Mouse (Mus musculus): ENCODE results near the gene Plekhg6. TPM values are rescaled to one million over a fixed set of nuclear protein-coding genes. Genes with fewer than 3 reads are reported as not detected.

Gene Plekhg6
- polyA plus RNA-seq, 1 experiment from 2014 or later: 31.4 TPM

- Histone ChIP-seq H3K9me3 (ENCODE audit: control insufficient read depth) (no peaks in the 10 kb centered on the region), H3K27me3 (replicated peaks; ENCODE audit: control insufficient read depth, insufficient read depth, low read length) (no peaks in the 10 kb centered on the region; the same call in 1 of the 2 replicates), H3K27ac (ENCODE audit: low read depth, low read length) (no peak overlapping the region), H3K4me2 (replicated peaks; ENCODE audit: low read depth) (no peak overlapping the region), H3K4me3 (ENCODE audit: low read depth, low read length) (no peak overlapping the region), H3K9ac (ENCODE audit: low read depth, low read length) (no peak overlapping the region), H3K4me1 (replicated peaks; ENCODE audit: control insufficient read depth, insufficient read depth, low read length) (peaks cover 4% of the 10 kb centered on the region), H3K36me3 (ENCODE audit: control insufficient read depth, insufficient read depth) (no peaks in the 10 kb centered on the region)
- WGBS: 63% methylated on average over 15 of the region's 15 CpGs
- no peak for ATAC-seq
- no peak for TF ChIP-seq CTCF (IDR thresholded peaks at IDR 0.05; ENCODE audit: low read depth)
Observed at GRCm38 (mm10) chr6:125318981-125319918, 61.3 kb downstream of the Plekhg6 start.

DNA sequence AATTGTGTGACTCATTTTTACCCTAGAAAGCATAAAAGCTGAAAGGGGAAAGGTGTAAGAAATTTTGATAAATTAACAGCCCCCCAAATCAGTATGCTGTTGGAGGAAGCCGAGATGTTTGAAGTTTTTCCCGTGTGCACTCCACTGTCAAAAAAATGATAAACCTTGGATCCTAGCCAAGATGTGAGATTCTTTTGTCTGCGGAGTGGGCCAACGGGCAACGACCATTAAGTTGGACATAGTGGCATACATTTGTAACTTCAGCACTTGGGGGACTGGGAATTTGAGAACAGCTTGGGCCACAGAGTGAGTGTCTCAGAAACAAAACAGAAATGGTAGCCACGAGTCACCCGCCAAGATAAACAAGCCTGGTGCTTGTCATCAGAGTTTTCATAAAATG lies 63.5 kb downstream of the Plekhg6 start:
- Histone ChIP-seq H3K4me3 (ENCODE audit: low read depth, low read length) (no peak overlapping the region), H3K9me3 (ENCODE audit: control insufficient read depth) (no peaks in the 10 kb centered on the region), H3K4me1 (replicated peaks; ENCODE audit: control insufficient read depth, insufficient read depth, low read length) (peaks cover 15% of the 10 kb centered on the region), H3K9ac (ENCODE audit: low read depth, low read length) (no peak overlapping the region), H3K27ac (ENCODE audit: low read depth, low read length) (no peak overlapping the region), H3K27me3 (replicated peaks; ENCODE audit: control insufficient read depth, insufficient read depth, low read length) (no peaks in the 10 kb centered on the region), H3K36me3 (ENCODE audit: control insufficient read depth, insufficient read depth) (peaks cover 1% of the 10 kb centered on the region), H3K4me2 (replicated peaks; ENCODE audit: low read depth) (no peak overlapping the region)
- 45% methylated on average over 7 of the region's 7 CpGs for WGBS
- no peak for ATAC-seq
- no peak for TF ChIP-seq CTCF (IDR thresholded peaks at IDR 0.05; ENCODE audit: low read depth)

DNA sequence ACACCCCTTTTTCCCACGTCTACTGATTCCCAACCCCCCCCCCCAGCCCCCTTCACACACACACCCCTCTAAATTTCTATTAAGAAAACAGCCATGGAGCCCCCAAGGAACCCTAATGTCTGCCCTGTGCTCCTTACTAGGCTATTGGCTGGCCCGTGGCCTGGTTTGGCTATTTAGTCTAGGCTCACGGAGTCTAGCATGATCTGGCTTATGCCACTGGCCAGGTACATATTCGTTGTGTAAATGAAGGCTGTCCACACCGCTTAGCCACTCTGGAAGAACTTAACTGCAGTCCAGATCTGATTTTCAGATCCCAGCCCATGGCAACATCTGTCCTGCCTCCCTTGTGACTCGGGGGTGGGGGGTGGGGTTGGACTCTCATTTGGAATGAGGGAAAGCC lies 65.8 kb downstream of the Plekhg6 start:
- no peak overlapping the region for H3K4me3 ChIP-seq (ENCODE audit: low read depth, low read length)
- no peak for TF ChIP-seq CTCF (IDR thresholded peaks at IDR 0.05; ENCODE audit: low read depth)
- H3K36me3 ChIP-seq (ENCODE audit: control insufficient read depth, insufficient read depth): peaks cover 22% of the 10 kb centered on the region
- H3K9ac ChIP-seq (ENCODE audit: low read depth, low read length): no peak overlapping the region
- H3K4me1 ChIP-seq (replicated peaks; ENCODE audit: control insufficient read depth, insufficient read depth, low read length): peaks cover 20% of the 10 kb centered on the region
- peak overlapping the region; percentile 91 for H3K4me2 ChIP-seq (replicated peaks; ENCODE audit: low read depth)
- WGBS: 77% methylated on average over 6 of the region's 6 CpGs
- H3K27ac ChIP-seq (ENCODE audit: low read depth, low read length): no peak overlapping the region
- no peak for ATAC-seq
- H3K27me3 ChIP-seq (replicated peaks; ENCODE audit: control insufficient read depth, insufficient read depth, low read length): no peaks in the 10 kb centered on the region
- H3K9me3 ChIP-seq (ENCODE audit: control insufficient read depth): no peaks in the 10 kb centered on the region

DNA sequence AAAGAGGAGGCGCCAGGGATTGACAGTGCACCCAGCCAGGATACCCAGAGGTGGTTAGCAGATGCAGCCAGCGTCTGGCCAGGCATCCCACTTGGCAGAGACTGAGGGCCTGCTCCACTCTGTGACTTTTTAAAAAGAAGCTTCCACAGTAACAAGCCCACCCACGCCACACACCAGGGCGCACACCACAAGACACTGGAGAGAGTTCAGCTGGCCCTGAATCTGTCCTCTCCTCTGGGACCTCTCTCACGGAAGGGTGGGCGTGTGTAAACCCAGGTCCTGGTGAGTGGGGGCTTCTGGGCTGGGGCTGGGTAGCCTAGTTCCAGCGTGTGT lies 66.4 kb downstream of the Plekhg6 start:
- Histone ChIP-seq H3K9me3 (ENCODE audit: control insufficient read depth) (no peaks in the 10 kb centered on the region), H3K4me2 (replicated peaks; ENCODE audit: low read depth) (peak overlapping the region; percentile 91), H3K4me3 (ENCODE audit: low read depth, low read length) (peak overlapping the region; percentile 76), H3K9ac (ENCODE audit: low read depth, low read length) (peak overlapping the region; percentile 91), H3K27ac (ENCODE audit: low read depth, low read length) (peak overlapping the region; percentile 92), H3K27me3 (replicated peaks; ENCODE audit: control insufficient read depth, insufficient read depth, low read length) (no peaks in the 10 kb centered on the region), H3K4me1 (replicated peaks; ENCODE audit: control insufficient read depth, insufficient read depth, low read length) (peaks cover 20% of the 10 kb centered on the region), H3K36me3 (ENCODE audit: control insufficient read depth, insufficient read depth) (peaks cover 27% of the 10 kb centered on the region)
- WGBS: 54% methylated on average over 7 of the region's 7 CpGs
- TF ChIP-seq CTCF (IDR thresholded peaks at IDR 0.05; ENCODE audit: low read depth): no peak
- peak; percentile 31 for ATAC-seq

GRCm38 (mm10) chr6:125313546-125314230 lies 66.9 kb downstream of the Plekhg6 start, which contains the start of gene Ltbr:
Gene Ltbr (minus strand): TSS chr6:125313885.
- under 1% methylated on average over 44 of the region's 46 CpGs for WGBS
- TF ChIP-seq CTCF (IDR thresholded peaks at IDR 0.05; ENCODE audit: low read depth): no peak; the same call in 1 of the 2 replicates
- Histone ChIP-seq H3K27ac (ENCODE audit: low read depth, low read length) (peak within 1 kb of the TSS; percentile 92), H3K9ac (ENCODE audit: low read depth, low read length) (peak within 1 kb of the TSS; percentile 91), H3K36me3 (ENCODE audit: control insufficient read depth, insufficient read depth) (peaks cover 29% of the 10 kb centered on the region), H3K4me2 (replicated peaks; ENCODE audit: low read depth) (peak within 1 kb of the TSS; percentile 91), H3K4me1 (replicated peaks; ENCODE audit: control insufficient read depth, insufficient read depth, low read length) (peaks cover 20% of the 10 kb centered on the region), H3K4me3 (ENCODE audit: low read depth, low read length) (peak within 1 kb of the TSS; percentile 76), H3K9me3 (ENCODE audit: control insufficient read depth) (no peaks in the 10 kb centered on the region), H3K27me3 (replicated peaks; ENCODE audit: control insufficient read depth, insufficient read depth, low read length) (no peaks in the 10 kb centered on the region)
- ATAC-seq: peak; percentile 97

Other genes starting within 250 kb of the Plekhg6 start
- 21.9 and 22.6 TPM in 2 replicates for gene Nop2, start 248.9 kb downstream of the Plekhg6 start, polyA plus RNA-seq (2015; fragmentation: Nextera tagmentation; extraction: Ambion mirVana)
- gene Iffo1, start 235.6 kb downstream of the Plekhg6 start, polyA plus RNA-seq (2015; fragmentation: Nextera tagmentation; extraction: Ambion mirVana): 3.2 and 3.9 TPM in 2 replicates
- 1,338 and 1,629 TPM in 2 replicates for gene Gapdh, start 214.3 kb downstream of the Plekhg6 start, polyA plus RNA-seq (2015; fragmentation: Nextera tagmentation; extraction: Ambion mirVana)
- gene Ncapd2, start 189.1 kb downstream of the Plekhg6 start, polyA plus RNA-seq (2015; fragmentation: Nextera tagmentation; extraction: Ambion mirVana): 17.9 and 19.0 TPM in 2 replicates
- gene Mrpl51, start 189.0 kb downstream of the Plekhg6 start, polyA plus RNA-seq (2015; fragmentation: Nextera tagmentation; extraction: Ambion mirVana): 270 and 282 TPM in 2 replicates
- gene Vamp1, start 165.2 kb downstream of the Plekhg6 start, polyA plus RNA-seq (2015; fragmentation: Nextera tagmentation; extraction: Ambion mirVana): 2.7 and 3.4 TPM in 2 replicates
- 25.9 and 26.7 TPM in 2 replicates for gene Tapbpl, start 148.9 kb downstream of the Plekhg6 start, polyA plus RNA-seq (2015; fragmentation: Nextera tagmentation; extraction: Ambion mirVana)
- 0.78 and 2.1 TPM in 2 replicates for gene Cd27, start 143.8 kb downstream of the Plekhg6 start, polyA plus RNA-seq (2015; fragmentation: Nextera tagmentation; extraction: Ambion mirVana)
- not detected in 2 replicates for gene Tuba3a, start 94.8 kb downstream of the Plekhg6 start, polyA plus RNA-seq (2015; fragmentation: Nextera tagmentation; extraction: Ambion mirVana)
- gene Ltbr, start 66.9 kb downstream of the Plekhg6 start, polyA plus RNA-seq (2015; fragmentation: Nextera tagmentation; extraction: Ambion mirVana): 104 and 110 TPM in 2 replicates
- gene Scnn1a, start 60.1 kb downstream of the Plekhg6 start, polyA plus RNA-seq (2015; fragmentation: Nextera tagmentation; extraction: Ambion mirVana): 16.9 and 19.0 TPM in 2 replicates
- gene Tnfrsf1a, start 31.4 kb downstream of the Plekhg6 start, polyA plus RNA-seq (2015; fragmentation: Nextera tagmentation; extraction: Ambion mirVana): 108 and 109 TPM in 2 replicates
- 96.1 and 99.5 TPM in 2 replicates for gene Cd9, start 114.0 kb upstream of the Plekhg6 start, polyA plus RNA-seq (2015; fragmentation: Nextera tagmentation; extraction: Ambion mirVana)
- 10.6 and 13.2 TPM in 2 replicates for gene Vwf, start 166.0 kb upstream of the Plekhg6 start, polyA plus RNA-seq (2015; fragmentation: Nextera tagmentation; extraction: Ambion mirVana)

Measured in intestine, postnatal 0 days (tissue).